Mouse (Mus musculus) left cerebral cortex, adult 18-20 months (tissue): Measurements from ENCODE around the gene Cnppd1. TPM values are rescaled to one million over a fixed set of nuclear protein-coding genes. Genes with fewer than 3 reads are reported as not detected.

Experiments
- DNase-seq, 2 experiments: peaks; one replicate each; pipeline ENCODE4 v3.0.0; 2021 to 2022; ENCODE audit warnings: low spot score in 2 of 2, mixed read lengths in 1 of 2
- total RNA-seq, 2 experiments: library from RNA; stranded (reverse); gene quantifications; 2 replicates each; pipeline ENCODE4 v1.2.3; 2021

Cnppd1 gene
- total RNA-seq, 2 experiments from 2014 or later = 31.1 to 35.2 TPM

DNA sequence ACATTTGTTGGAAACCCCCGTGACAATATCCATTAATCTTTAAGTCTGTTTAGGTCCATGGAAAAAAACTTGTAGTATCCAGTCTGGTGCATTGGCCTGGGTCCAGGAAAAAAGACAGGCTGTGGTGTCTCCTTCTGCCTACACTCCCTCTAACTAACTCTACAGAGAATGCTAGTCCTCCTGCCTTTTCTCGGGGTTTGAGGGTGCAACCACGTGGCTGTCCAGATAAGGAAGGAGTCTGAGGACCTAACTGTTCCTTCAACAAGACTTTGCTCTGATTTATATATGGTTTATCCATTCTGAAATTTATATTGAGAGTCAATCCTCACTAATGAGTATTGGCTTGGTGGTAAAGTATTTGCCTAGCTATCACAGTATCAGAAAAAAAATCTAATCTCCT lies 13.3 kb upstream of the Cnppd1 start:
- no peak for DNase-seq

GRCm38 (mm10) chr1:75148727-75149126 lies 6.2 kb upstream of the Cnppd1 start:
- no peak for DNase-seq

DNA sequence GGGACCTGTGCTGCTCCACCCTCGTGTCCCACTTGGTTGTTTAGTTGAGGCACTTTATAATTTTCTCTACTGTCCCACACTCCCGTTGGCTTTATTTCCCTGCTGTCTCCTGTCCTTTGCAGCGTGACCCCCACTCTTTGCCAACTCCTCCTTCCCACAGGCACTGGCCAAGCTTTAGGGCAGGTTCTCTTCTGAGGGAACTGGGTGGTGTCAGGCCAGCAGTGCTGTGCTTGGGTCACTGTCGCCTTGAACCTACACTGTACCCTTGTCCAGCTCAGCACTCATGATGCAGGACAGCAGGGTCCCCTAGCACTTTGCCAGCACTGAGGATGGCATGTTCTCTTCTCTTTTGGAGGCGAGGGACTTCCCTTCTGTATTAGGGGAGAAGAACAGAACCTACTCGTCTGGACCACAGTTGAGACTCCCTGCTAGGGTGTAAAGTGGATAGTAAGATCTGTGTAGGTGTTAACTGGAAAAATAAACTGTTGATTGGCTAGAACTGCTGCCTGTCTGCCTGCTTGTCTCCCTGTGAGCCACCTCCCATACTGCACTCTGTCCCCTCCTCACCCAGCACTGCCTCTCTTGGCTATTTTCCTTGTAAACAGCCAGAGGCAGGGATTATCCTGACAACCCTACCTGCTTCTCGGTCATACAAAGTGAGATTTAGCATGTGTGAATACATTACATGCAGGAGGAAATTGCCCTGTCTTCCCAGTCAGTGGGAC lies 5.1 kb upstream of the Cnppd1 start:
- DNase-seq = no peak

GRCm38 (mm10) chr1:75145589-75145988 lies 3.1 kb upstream of the Cnppd1 start:
- no peak for DNase-seq

- DNase-seq = peak; percentile 39 to 60
Observed at GRCm38 (mm10) chr1:75141486-75142190, 873 bp downstream of the Cnppd1 start.

DNA sequence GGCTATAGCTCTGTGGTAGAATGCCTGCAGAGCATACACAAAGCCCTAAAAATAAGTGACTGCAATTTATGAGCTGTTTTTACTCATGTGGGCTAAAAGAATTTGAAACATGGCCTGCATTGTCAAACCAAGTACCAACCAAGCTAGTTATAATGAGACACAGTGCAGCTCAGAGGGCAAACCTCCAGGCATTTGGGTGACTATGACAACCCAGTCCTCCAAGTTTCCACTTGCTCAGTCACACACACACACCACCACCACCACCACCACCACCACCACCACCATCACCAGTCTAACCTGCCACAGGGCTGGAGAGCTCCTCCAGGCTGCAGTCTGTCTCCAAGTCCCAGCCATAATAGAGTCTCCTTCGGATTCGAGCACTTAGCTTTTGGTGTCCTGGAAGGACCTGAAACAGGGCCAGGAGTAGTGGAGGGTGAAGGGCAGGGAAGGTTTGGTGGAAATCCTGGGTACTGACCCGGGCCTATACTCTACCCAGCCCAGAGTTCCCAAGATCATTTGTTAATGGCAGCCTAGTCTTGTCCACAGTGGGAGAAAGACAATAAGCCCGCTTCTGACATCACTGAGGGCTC lies 1.8 kb downstream of the Cnppd1 start:
- DNase-seq = no peak

DNA sequence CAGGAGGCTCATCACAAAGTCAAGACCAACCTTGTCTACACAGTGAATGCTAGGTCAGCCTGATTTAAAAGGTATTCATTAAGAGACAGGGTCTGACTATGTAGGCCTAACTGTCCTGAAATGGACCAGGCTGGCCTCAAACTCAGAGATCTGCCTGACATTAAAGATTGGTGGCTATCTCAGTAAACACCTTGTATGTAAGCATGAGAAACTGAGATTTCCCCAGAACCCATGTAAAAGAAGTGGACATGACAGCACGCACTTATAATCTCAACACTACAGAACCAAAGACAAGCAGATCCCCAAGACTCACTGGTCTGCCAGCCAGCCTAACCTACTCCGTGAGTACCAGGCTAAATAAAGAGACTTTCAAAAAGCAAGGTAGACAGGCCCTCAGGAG lies 4.1 kb downstream of the Cnppd1 start:
- no peak for DNase-seq

- no peak for DNase-seq
Observed at GRCm38 (mm10) chr1:75136730-75137129, 5.8 kb downstream of the Cnppd1 start.

DNA sequence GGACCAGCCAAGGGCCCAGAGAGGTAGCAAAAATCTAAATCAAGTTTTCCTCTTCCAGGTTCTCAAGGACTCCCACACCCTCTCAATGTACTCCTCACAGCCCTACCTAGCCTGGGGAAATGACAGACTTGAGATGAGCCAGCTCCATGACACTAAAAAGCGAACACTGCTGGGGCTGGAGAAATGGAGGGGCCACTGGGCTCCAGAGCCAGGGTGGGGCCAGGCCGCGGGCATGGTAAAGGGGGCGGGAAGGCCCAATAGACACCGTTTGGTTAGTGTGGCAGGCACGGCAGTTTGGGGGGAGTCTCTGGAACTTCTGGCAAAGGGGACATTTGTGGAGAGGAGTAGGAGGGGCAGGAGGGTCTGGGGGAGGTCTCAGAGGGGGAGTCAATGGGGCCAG lies 6.2 kb downstream of the Cnppd1 start:
- no peak for DNase-seq

- no peak for DNase-seq
Observed at GRCm38 (mm10) chr1:75133421-75134207, 8.9 kb downstream of the Cnppd1 start, which contains the start of gene Slc23a3. Gene Slc23a3, minus strand, starts transcription at chr1:75133890.

DNA sequence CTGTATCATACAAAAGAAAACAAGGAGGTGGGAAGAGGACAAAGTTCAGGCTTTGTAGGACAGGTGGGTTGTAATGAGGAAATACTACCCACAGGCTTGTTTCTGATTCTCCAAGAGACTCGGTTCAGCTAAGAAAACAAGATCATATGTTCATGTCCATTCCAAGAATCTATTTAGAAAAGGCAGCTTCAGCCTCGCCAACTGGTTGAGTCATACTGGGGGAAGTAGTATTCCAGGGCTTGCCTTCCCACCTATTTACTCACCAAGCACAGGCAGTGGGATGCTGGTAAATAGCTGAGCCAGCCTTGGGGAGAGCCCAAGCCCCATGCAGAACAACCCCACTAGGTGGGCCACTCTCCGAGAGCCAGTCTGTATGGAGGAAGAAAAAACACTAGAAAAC lies 13.9 kb downstream of the Cnppd1 start:
- DNase-seq = no peak

DNA sequence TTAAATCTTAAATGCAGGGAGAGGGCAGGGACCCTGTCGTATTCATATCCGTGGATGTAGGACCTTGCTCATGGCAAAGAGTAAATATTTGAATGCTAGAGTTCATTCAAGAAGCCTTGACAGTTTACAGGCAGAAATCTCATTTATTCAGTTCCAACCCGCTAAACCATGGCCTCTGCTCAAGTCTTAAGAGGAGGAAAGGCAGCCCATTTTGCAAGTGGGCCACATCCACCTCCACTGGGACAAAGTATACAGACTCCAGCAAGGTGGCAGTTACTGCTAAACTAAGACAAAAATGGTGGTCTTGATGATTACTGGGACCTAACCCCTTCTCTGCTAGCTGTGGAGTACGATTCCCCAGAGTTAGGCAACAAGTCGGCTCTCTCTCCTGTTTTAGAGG lies 17.1 kb downstream of the Cnppd1 start:
- no peak for DNase-seq

DNA sequence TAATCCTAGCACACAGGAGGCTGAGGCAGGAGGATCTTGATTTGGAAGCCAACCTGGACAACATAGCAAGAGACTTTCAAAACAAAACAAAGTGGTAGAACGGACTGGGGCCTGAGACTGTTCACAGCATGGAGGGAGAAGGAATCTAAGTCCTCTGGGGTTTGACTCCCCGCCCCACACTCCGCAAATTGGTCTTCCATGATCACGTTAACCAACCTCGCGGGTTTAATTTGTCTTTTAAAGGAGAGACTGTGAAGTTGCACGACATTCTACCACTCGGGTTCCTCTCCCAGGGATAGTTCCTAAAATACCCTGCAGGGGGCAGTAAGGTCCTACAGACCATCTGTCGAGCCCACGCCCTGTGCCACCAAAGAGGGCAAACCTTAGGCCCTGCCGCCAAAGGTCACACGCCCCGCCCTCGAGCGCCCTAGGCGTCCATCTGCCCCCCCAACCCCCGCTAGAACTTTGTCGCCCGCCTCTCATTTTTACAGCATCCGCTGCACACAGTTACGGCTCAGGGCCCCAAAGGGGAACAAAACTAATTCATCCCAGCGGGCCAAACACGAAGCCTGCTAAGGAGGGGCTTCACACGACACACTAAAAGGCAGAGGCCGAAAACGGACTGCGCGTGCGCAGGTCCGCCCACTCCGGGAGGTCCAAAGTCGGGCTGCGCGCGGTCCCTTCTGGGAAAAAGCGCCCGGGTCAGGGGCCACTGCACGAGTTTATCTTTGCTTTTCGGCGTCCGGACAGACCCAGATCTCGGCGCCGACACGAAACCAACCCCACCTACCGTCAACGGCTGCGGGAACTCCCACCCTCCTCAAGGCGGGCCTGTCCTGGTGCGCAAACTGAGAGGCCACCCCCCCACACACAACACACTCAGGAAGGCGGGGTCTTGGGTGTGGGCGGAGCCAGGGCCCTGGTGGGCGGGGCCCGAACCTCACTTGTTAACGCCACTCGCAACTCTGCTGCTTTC lies 17.9 kb downstream of the Cnppd1 start, which contains the start of gene Nhej1:
Gene Nhej1 (minus strand): TSS at position 855 of the 976 bp plus-strand sequence.
- DNase-seq = peak; percentile 83 to 91

DNA sequence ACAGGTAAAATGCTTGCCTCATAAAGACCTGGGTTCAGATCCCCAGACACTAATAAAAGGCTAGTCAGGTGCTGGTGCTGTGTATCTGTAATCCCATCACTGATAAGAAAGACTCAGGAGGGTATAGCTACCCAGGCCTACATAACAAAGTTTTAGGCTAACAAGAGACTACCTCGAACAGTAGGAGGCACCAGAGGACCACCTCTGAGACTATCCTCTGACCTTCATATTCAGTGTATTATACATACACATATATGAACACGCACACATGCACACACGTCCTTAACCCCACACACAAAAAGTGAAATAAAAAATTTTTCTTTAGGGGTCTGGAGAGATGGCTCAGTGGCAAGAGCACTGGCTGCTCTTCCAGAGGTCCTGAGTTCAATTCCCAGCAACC lies 20.3 kb downstream of the Cnppd1 start:
- no peak for DNase-seq

Other genes starting within 250 kb of the Cnppd1 start
- under 1 TPM in 1 of 2 experiments, not detected in 1; 0.80 TPM for gene Cryba2, start 249.6 kb downstream of the Cnppd1 start, total RNA-seq
- 1 to 10 TPM; 2.8 to 3.0 TPM for gene Cfap65, start 207.1 kb downstream of the Cnppd1 start, total RNA-seq
- gene Ihh, start 191.0 kb downstream of the Cnppd1 start, total RNA-seq = under 1 TPM; 0.30 to 0.72 TPM
- gene Nhej1, start 17.5 kb downstream of the Cnppd1 start, total RNA-seq = 1 to 10 TPM; 1.8 to 2.4 TPM
- gene Slc23a3, start 8.8 kb downstream of the Cnppd1 start, total RNA-seq = 1 to 10 TPM; 2.0 to 3.9 TPM
- 100 to 1,000 TPM; 210 to 215 TPM for gene Retreg2, start 67 bp upstream of the Cnppd1 start, total RNA-seq
- gene Zfand2b, start 25.9 kb upstream of the Cnppd1 start, total RNA-seq = 10 to 100 TPM; 26.3 to 29.1 TPM
- gene Abcb6, start 37.7 kb upstream of the Cnppd1 start, total RNA-seq = 10 to 100 TPM; 20.4 to 22.2 TPM
- gene Ankzf1, start 49.4 kb upstream of the Cnppd1 start, total RNA-seq = 10 to 100 TPM; 24.4 to 27.0 TPM
- gene Atg9a, start 49.5 kb upstream of the Cnppd1 start, total RNA-seq = 100 to 1,000 TPM; 124 to 125 TPM
- gene Glb1l, start 68.1 kb upstream of the Cnppd1 start, total RNA-seq = 10 to 100 TPM; 10.8 to 12.2 TPM
- gene Stk16, start 68.1 kb upstream of the Cnppd1 start, total RNA-seq = 10 to 100 TPM; 86.2 to 89.3 TPM
- 100 to 1,000 TPM; 630 to 703 TPM for gene Tuba4a, start 77.2 kb upstream of the Cnppd1 start, total RNA-seq
- gene A630095N17Rik, start 89.4 kb upstream of the Cnppd1 start, total RNA-seq = not detected
- 100 to 1,000 TPM; 107 to 116 TPM for gene Dnajb2, start 93.7 kb upstream of the Cnppd1 start, total RNA-seq
- 100 to 1,000 TPM; 480 to 486 TPM for gene Ptprn, start 121.8 kb upstream of the Cnppd1 start, total RNA-seq
- 100 to 1,000 TPM; 169 to 185 TPM for gene Resp18, start 135.7 kb upstream of the Cnppd1 start, total RNA-seq
- 10 to 100 TPM; 56.5 to 57.4 TPM for gene Dnpep, start 175.3 kb upstream of the Cnppd1 start, total RNA-seq
- under 1 TPM; 0.88 to 0.91 TPM for gene Des, start 217.6 kb upstream of the Cnppd1 start, total RNA-seq
- gene Speg, start 232.6 kb upstream of the Cnppd1 start, total RNA-seq = 100 to 1,000 TPM; 181 to 191 TPM